Mouse (Mus musculus) hindbrain, postnatal 0 days (tissue): ENCODE measurements around the gene Atrnl1. TPM values are rescaled to one million over a fixed set of nuclear protein-coding genes. Genes with fewer than 3 reads are reported as not detected.

Source experiments
- ATAC-seq: fragments of 200-750 bp; cut with Nextera tagmentation; 2 replicates; pipeline ENCODE4 v1.8.0; 2017; ENCODE audit warnings: mild to moderate bottlenecking, moderate TSS enrichment, moderate library complexity
- DNase-seq: peaks from one replicate; pipeline ENCODE4 v3.0.0-alpha.2; 2015; ENCODE audit warnings: low spot score
- H3K27ac ChIP-seq: fragments of 300-500 bp; sonication (generic); 2 replicates; pipeline ENCODE4 v1.5.1; 2014; ENCODE audit warnings: mild to moderate bottlenecking
- H3K27me3 ChIP-seq: fragments of 300-500 bp; sonication (generic); 2 replicates; pipeline ENCODE4 v1.6.1; 2014; ENCODE audit warnings: low read length, mixed read lengths; ENCODE audit not compliant: insufficient read depth
- H3K36me3 ChIP-seq: fragments of 300-500 bp; sonication (generic); 2 replicates; pipeline ENCODE4 v1.6.1; 2014; ENCODE audit warnings: low read length, mixed read lengths; ENCODE audit not compliant: insufficient read depth
- H3K4me1 ChIP-seq: fragments of 300-500 bp; sonication (generic); 2 replicates; pipeline ENCODE4 v1.6.1; 2014; ENCODE audit warnings: antibody characterized with exemption, low read length, mixed read lengths; ENCODE audit not compliant: insufficient read depth
- H3K4me2 ChIP-seq: fragments of 300-500 bp; sonication (generic); 2 replicates; pipeline ENCODE4 v1.6.1; 2014; ENCODE audit warnings: low read depth, mild to moderate bottlenecking, low read length, moderate library complexity, mixed read lengths
- H3K4me3 ChIP-seq: fragments of 300-500 bp; sonication (generic); 2 replicates; pipeline ENCODE4 v1.5.1; 2014; ENCODE audit warnings: low read length
- H3K9ac ChIP-seq: fragments of 300-500 bp; sonication (generic); replicated peaks from 2 replicates; pipeline ENCODE4 v1.6.1; 2014; ENCODE audit warnings: mild to moderate bottlenecking, low read length, moderate library complexity, mixed read lengths
- H3K9me3 ChIP-seq: fragments of 300-500 bp; sonication (generic); 2 replicates; pipeline ENCODE4 v1.6.1; 2016; ENCODE audit warnings: low read length, mixed read lengths
- CTCF ChIP-seq: IDR thresholded peaks from 2 replicates; pipeline ENCODE4 v1.5.1; 2016; ENCODE audit warnings: antibody characterized with exemption, control low read depth, low read depth
- WGBS: fragments of 180-500 bp; shearing (Covaris S2); extraction: QIAGEN DNeasy Blood & Tissue Kit; methylation state at CpG from one replicate; pipeline ENCODE4 v1.1.7; 2014; 5-methylcytosine and 5-hydroxymethylcytosine counted together
- polyA plus RNA-seq: library from polyadenylated mRNA; unstranded; fragments of >200 nt; fragmentation: Nextera tagmentation; extraction: Ambion mirVana; gene quantifications from 2 replicates; pipeline ENCODE4 v1.2.1, GENCODE M21; 2015
- total RNA-seq: library from RNA; depleted of rRNA; stranded (reverse); fragments of >200 nt; gene quantifications from 2 replicates; pipeline ENCODE4 v1.2.3, GENCODE M21; 2014

The Atrnl1 gene
- total and polyA plus RNA-seq, 2 experiments from 2014 or later, result 4.4 to 46.0 TPM

DNA sequence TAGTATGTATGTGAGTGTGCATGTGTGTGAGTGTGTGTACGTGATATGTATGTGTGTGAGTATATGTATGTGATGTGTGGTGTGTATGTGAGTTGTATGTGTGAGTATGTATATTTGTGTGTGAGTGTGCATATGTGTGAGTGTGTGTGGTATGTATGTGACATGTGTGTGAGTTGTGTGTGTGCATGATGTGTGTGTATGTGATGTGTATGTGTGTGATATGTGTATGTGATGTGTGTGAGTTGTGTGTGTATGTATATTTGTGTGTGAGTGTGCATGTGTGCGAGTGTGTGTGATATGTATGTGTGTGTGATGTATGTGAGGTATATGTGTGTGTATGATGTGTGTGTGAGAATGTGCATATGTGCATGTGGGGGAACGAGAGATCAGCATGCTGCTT, 326.0 kb downstream of the Atrnl1 start:
- no peak for ATAC-seq
- H3K9me3 ChIP-seq, result no peaks in the 10 kb centered on the region
- no peak overlapping the region for H3K27ac ChIP-seq
- WGBS, result 94% methylated on average over 3 of the region's 3 CpGs
- H3K9ac ChIP-seq, result no peak overlapping the region
- H3K4me1 ChIP-seq, result peaks cover 6% of the 10 kb centered on the region
- no peaks in the 10 kb centered on the region for H3K27me3 ChIP-seq
- DNase-seq, result no peak
- no peak for TF ChIP-seq CTCF
- no peak overlapping the region for H3K4me3 ChIP-seq
- no peak overlapping the region for H3K4me2 ChIP-seq
- H3K36me3 ChIP-seq, result no peaks in the 10 kb centered on the region

DNA sequence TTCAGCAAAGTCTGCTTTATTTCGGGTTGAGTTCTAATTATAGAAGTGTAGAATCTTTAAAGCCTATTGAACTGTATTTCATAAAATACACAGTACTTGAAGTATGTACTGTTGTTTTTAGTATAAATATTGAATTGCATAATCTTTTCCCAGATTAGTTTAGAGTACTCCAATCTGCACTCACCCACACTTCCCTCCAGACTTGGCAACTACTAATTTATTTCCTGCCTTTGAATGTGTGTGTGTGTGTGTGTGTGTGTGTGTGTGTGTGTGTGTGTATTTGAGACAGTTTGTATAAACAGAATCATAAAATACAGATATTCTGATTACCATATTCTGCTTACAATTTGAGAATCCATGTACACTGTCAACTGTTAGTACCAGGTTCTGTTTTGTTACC, 328.3 kb downstream of the Atrnl1 start:
- no peak overlapping the region for H3K4me2 ChIP-seq
- 81% methylated on average over 1 of the region's 1 CpGs for WGBS
- ATAC-seq, result no peak
- no peaks in the 10 kb centered on the region for H3K36me3 ChIP-seq
- H3K9me3 ChIP-seq, result no peaks in the 10 kb centered on the region
- no peaks in the 10 kb centered on the region for H3K27me3 ChIP-seq
- H3K4me3 ChIP-seq, result no peak overlapping the region
- no peak for DNase-seq
- no peak for TF ChIP-seq CTCF
- H3K9ac ChIP-seq, result no peak overlapping the region
- no peak overlapping the region for H3K27ac ChIP-seq
- peaks cover 10% of the 10 kb centered on the region for H3K4me1 ChIP-seq

DNA sequence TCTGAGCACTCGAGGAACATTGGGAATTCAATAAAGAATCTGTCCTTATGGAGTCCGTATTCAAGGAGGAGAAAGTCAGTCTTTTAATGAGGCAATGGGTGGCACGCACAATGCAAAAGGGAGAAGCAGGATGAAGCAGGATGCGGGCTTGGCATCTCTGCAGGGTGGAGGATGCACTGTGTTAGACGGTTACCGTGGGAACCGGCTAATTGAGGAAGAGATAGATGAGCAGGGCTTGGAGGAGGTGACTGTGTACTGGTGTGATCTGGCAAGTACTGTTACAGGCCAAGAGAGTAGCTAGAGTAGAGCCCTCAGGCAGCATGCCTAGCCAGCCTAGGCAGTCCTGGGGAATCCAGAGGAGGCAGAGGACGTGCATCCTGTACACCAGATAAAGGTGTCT, 330.7 kb downstream of the Atrnl1 start:
- DNase-seq, result peak; percentile 43
- Histone ChIP-seq H3K36me3 (no peaks in the 10 kb centered on the region), H3K27me3 (no peaks in the 10 kb centered on the region), H3K9ac (no peak overlapping the region), H3K4me2 (no peak overlapping the region), H3K4me3 (no peak overlapping the region), H3K4me1 (peaks cover 10% of the 10 kb centered on the region), H3K9me3 (no peaks in the 10 kb centered on the region), H3K27ac (no peak overlapping the region)
- TF ChIP-seq CTCF, result no peak
- 24% methylated on average over 8 of the region's 8 CpGs for WGBS
- peak; percentile 62; the same call in 1 of the 2 replicates for ATAC-seq

DNA sequence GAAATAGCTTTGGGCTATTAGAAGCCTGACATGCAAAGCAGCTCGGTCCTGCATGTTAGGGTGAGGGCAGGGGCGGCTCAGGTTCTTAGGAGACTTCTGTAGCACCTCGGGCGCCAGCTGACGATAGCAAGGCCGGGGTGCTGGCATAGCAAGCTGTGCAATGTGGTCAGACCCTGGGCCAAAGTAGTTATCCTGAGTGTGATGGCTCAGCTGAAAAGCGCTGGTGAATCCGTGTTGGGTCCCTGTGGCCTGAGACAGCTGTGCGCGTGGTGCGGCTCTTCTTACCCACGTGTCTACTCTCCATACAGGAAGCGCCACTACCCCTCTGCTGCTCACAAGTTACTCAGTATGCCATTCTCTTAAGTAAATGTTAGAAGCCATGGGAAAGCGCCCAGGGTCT, 331.4 kb downstream of the Atrnl1 start:
- Histone ChIP-seq H3K27ac (no peak overlapping the region), H3K36me3 (no peaks in the 10 kb centered on the region), H3K4me1 (peaks cover 10% of the 10 kb centered on the region), H3K9ac (no peak overlapping the region), H3K4me3 (no peak overlapping the region), H3K4me2 (no peak overlapping the region), H3K9me3 (no peaks in the 10 kb centered on the region), H3K27me3 (no peaks in the 10 kb centered on the region)
- TF ChIP-seq CTCF, result no peak
- WGBS, result 85% methylated on average over 14 of the region's 14 CpGs
- no peak for ATAC-seq
- DNase-seq, result no peak

DNA sequence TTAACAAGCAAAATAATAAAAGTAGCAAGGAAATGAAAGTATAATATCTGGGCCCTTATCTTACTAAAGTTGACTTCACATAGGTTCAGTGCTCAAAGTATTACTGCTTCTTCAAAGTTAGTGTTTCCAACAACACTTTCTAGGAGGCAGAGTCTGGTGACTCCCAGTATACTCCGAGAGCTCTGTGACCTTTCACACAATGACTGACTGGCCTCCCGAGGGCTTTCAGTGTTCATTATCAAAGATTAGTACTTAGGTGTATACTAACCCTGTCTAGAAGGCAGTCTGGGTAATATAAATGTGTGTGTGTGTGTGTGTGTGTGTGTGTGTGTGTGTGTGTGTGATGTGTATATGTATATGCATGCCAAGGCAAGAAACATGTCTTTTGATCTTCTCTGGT, 332.5 kb downstream of the Atrnl1 start:
- no peak overlapping the region for H3K4me2 ChIP-seq
- TF ChIP-seq CTCF, result no peak
- DNase-seq, result no peak
- no peak overlapping the region for H3K27ac ChIP-seq
- H3K9ac ChIP-seq, result no peak overlapping the region
- H3K9me3 ChIP-seq, result no peaks in the 10 kb centered on the region
- no peak for ATAC-seq
- WGBS, result 62% methylated on average over 2 of the region's 2 CpGs
- no peaks in the 10 kb centered on the region for H3K36me3 ChIP-seq
- no peaks in the 10 kb centered on the region for H3K27me3 ChIP-seq
- no peak overlapping the region for H3K4me3 ChIP-seq
- peaks cover 10% of the 10 kb centered on the region for H3K4me1 ChIP-seq

DNA sequence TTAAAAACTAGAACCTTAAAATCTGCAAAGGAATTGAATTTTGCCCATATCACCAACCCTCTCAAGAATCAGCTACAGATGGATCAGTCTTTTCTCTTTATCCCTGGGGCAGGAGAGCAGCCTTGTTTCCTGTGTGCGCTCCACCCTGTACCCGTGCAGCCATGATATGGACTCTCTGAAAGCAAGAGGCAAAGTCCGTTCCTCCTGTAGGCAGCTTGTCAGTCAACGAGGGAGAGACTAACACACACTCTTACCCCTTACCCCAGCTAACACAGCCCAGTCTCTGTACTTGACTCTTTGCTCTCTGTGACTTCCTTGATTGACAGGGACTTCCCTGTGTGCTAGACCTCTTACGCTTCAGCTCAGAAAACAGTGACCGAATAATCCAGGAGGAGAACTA, 333.8 kb downstream of the Atrnl1 start:
- no peak for DNase-seq
- Histone ChIP-seq H3K4me3 (no peak overlapping the region), H3K4me2 (no peak overlapping the region), H3K4me1 (peaks cover 10% of the 10 kb centered on the region), H3K9me3 (no peaks in the 10 kb centered on the region), H3K36me3 (no peaks in the 10 kb centered on the region), H3K27me3 (no peaks in the 10 kb centered on the region), H3K9ac (no peak overlapping the region), H3K27ac (no peak overlapping the region)
- no peak for ATAC-seq
- no peak for TF ChIP-seq CTCF
- 87% methylated on average over 6 of the region's 6 CpGs for WGBS

DNA sequence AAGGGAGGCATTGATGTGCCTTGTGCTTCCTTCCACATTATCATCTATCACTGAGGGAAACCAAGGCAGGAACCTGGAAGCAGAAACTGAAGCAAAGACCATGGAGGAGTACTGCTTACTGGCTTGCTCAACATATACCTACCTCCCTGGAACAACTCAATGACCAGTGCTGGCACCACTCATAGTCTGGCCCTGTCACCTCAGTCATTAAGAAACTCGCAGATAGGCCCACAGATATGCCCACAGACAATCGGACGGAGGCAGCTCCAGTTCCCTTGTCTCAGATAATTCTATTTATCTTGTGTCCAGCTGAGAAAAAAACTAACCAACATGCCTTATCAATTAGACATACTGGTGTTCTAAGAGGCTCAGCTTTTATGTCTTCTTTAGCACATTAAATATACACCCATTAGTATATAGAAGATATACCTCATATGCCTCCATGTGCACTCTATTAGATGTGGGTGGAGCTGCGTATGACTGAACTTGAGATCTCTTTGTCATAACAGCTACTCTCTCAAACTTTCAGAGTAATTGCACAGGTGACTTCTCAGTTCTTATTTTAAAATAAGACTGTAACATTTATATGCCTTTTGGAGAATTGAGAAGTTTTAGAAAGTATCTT, 334.9 kb downstream of the Atrnl1 start:
- H3K27me3 ChIP-seq, result no peaks in the 10 kb centered on the region
- no peaks in the 10 kb centered on the region for H3K36me3 ChIP-seq
- WGBS, result 89% methylated on average over 4 of the region's 4 CpGs
- ATAC-seq, result no peak
- no peak overlapping the region for H3K9ac ChIP-seq
- no peak overlapping the region for H3K27ac ChIP-seq
- peaks cover 10% of the 10 kb centered on the region for H3K4me1 ChIP-seq
- no peak for TF ChIP-seq CTCF
- no peak for DNase-seq
- no peak overlapping the region for H3K4me3 ChIP-seq
- H3K4me2 ChIP-seq, result no peak overlapping the region
- H3K9me3 ChIP-seq, result no peaks in the 10 kb centered on the region
